Mouse (Mus musculus) heart, adult 9 months (tissue): ENCODE data around the gene Snx25.
"Not testable (repeated sequence)": the region's sequence is repeated elsewhere in the genome, so short reads cannot be mapped to it uniquely, and the experiment has no call there.

ENCODE experiments used
- DNase-seq, 2 experiments: peaks; one replicate each; pipeline ENCODE4 v3.0.0; 2022; ENCODE audit warnings: low spot score in 2 of 2

The Snx25 gene

DNA sequence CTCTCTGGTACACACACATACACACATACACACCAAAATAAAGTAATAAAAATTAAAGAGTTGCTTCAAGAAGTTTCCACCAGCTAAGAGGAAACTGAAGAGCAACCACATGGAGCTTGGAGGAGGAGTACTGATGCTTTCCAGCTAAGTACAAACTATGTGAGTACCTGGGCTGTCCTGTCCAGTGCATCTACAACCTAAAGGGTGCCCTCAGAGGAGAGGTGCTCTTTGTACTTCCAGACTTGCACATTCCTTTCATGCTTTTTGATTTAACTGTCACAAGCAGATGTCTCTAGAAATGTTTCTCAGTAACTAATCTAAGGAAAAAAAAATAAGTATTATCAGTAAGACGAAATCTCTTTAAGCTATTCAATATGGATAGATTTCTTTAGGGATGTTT is 14.6 kb downstream of the Snx25 start:
- DNase-seq = no peak

DNA sequence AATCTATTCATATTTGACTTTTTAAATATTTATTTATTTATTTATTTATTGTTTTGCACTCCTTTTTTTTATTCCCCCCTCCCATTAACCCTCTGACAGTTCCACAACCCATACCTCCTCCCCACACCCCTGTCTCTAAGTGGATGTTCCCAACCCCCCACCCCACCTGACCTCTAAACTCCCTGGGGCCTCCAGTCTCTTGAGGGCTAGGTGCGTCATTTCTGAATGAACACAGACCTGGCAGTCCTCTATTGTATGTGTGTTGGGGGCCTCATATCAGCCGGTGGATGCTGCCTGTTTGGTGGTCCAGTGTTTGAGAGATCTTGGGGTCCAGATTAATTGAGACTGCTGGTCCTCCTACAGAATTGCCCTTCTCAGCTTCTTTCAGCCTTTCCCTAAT is 16.4 kb downstream of the Snx25 start:
- not testable (repeated sequence) for DNase-seq

- DNase-seq = no peak
Measured at GRCm38 (mm10) chr8:46130426-46130825, 21.5 kb downstream of the Snx25 start.

DNA sequence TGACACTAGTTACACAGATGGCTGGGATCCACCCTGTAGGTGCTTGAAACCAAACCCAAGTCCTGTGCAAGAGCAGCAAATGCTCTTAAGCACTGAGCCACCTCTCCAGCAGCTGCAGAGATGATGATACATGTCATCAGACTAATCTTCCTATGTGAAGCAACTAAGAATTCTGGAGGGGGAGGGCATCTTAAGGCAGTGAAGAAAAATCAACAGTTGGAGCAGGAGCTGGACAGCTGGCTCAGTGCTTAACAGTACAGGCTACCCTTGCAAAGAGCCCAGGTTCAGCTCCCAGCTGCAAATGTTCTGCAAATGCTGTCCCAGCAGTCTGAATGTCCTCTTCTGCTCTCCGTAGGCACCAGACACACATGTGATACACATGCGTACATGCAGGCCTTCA is 29.5 kb downstream of the Snx25 start:
- no peak for DNase-seq

DNA sequence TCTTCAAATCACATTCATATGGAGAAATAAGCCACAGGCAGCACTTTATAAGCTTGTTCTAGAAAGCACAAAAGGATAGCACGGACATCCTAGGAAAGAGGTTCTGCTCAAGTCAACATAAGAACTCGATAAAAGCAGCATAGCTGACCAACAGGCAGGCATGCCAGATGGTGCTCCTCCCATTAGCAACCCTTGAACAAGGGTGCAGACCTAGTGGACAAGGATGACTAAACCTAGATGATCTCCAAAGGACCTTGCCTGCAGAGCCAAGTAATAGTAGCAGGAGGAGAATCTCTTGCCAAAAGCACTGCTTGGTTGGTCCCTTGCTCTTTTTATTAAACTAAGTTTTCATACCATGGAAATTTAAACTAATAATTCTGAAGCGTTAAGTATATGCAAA is 32.8 kb downstream of the Snx25 start:
- no peak for DNase-seq

GRCm38 (mm10) chr8:46117172-46117571 is 34.8 kb downstream of the Snx25 start:
- DNase-seq = no peak

- peak in 1 of 2 experiments; percentile 16 for DNase-seq
Measured at GRCm38 (mm10) chr8:46113421-46114170, 38.4 kb downstream of the Snx25 start.

- no peak for DNase-seq
Measured at GRCm38 (mm10) chr8:46107690-46108089, 44.3 kb downstream of the Snx25 start.

DNA sequence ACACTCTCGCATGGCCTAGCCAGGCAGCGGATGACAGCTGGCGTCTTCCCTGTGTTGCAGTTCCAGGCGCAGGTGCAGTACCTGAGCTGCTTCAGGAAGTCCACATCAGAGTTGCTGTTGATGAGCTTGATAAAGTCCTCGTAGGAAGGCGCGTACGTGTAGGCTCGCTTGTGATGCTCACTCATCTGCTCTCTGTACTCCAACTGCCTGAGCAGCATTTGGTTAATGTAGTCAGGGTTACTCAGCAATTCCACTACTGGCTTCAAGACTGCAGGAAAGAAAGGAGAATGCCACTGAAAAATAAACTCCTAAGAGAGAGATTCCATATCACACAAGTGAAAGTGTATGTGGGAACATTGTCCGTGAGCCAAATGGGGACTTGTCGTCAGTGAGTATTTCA is 48.5 kb downstream of the Snx25 start:
- no peak for DNase-seq

GRCm38 (mm10) chr8:46092667-46093360 is 59.1 kb downstream of the Snx25 start:
- peak; percentile 15 to 31 for DNase-seq

GRCm38 (mm10) chr8:46083141-46083540 is 68.8 kb downstream of the Snx25 start:
- no peak for DNase-seq

GRCm38 (mm10) chr8:46081030-46081429 is 70.9 kb downstream of the Snx25 start:
- DNase-seq = no peak

- no peak for DNase-seq
Measured at GRCm38 (mm10) chr8:46078866-46079265, 73.1 kb downstream of the Snx25 start.

DNA sequence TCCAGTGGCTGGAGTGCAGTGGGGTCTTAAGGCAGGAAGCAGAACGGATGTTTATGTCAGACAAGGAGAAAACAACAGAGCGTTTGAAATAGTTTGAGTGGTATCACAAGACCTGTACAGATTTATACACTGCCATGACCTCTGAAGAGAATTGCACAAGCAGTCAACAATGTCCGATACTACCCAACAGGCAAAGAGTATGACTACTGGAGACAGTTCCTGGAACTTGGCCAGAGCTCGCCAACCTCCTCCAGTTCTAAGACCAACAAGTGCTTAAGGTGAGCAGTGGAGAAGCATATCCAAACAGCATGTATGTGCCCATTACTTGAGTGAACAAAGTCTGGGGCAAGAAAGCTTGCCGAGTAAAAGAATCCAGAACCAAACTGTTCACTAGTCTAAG is 76.7 kb downstream of the Snx25 start:
- no peak for DNase-seq

DNA sequence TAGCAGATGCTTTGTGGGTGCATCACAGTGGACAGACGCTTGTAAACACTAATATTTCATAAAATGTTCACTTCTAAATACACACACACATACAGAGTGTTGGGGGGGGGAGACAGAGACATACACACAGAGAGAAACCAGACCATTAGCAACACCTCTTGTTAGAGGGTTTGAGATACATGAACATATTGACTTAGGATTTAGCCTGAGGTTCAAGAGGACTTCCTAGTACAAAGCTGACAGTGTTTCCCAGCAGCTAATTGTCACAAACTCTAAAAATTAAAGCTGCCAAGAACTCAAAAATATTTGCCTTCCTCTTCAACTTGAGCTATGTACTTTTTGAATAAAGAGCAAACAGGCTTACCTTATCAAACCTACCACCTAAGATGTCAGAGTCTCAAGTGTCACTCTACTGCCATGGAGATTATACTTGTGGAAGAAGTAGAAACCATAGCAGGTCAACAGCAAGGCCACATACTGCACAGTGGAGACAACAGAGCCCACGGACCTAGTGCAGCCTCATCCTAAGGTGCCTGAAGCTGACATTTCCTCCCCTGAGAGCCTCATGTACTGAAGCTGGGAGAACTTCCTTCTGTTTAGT is 78.3 kb downstream of the Snx25 start:
- no peak for DNase-seq

DNA sequence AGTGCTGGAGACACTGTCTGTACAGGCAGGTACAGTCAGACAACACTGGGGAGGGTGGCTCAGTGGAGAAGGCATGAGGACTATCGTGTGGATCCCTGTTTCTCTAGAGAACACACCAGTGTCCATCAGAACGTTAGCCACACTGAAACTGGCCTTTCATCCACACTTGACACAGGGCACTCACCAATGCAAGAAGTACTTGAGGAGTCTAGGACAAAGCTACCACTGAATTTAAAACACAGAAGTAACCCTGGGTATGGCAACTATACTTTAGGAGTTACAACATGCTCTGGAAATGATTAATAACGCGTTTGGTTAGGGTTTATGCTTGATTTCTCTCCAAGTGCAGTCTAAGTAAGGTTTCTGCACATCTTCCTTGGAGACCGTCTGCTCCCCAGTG is 79.2 kb downstream of the Snx25 start:
- DNase-seq = no peak

DNA sequence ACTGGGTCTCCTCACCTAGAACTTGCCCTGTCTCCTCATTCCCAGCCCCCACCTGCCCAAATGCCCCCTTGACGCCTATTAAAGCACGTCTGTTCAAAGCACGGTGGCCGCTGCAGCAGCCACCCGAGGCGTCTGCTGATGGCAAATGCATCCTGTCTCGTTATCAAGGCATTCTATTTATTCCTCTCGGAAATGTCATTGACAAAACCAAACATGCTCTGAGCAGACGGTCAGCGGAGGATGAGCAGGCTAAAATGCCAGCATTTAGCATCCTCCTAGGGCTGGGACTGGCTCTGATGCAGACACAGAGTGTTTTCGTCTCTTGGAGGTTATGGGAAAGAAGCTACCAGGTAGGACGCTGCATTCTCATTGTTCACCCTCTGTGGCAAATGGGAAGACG is 111.7 kb downstream of the Snx25 start:
- no peak for DNase-seq

DNA sequence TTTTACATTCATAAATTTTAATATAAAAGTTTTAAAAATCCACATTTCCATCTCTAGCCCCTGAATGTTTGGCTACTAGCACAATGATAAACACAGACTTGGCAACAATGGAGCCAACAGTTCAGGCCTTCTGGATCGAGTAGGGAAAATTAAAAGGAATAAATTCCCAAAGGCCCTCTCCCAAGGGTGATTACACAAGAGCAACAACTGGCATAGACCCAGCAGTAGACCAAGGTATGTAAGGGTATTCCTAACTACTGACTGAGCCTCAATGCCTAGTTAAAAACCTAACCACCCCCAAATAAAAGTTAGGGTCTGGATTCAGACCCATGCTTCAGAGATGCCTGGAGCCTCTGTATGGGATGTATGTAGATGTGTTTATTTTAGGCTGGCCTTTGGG is 112.3 kb downstream of the Snx25 start:
- peak in 1 of 2 experiments; percentile 29 for DNase-seq

DNA sequence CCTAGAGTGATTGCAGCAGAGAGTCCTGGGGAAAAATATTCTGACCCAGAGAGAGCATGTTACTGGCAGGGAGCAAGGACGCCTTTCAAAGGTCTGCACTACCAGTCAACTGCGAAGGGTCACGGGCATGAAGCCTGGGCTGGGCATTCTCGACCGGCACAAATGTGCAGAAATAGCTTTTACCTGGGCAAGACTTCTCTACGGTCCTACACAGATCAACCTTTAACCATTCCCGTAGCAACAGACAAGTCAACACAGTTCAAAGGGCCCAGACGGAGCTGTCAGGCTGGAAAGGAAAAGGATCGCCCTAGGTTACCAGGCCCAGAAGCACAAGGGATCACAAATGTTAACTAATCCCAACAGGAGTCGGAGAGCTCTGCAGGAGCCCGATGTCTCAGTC is 115.7 kb downstream of the Snx25 start:
- DNase-seq = no peak

GRCm38 (mm10) chr8:46024392-46024791 is 127.6 kb downstream of the Snx25 start:
- DNase-seq = no peak

- DNase-seq = no peak
Measured at GRCm38 (mm10) chr8:46022758-46023157, 129.2 kb downstream of the Snx25 start.

GRCm38 (mm10) chr8:46022203-46022602 is 129.8 kb downstream of the Snx25 start:
- DNase-seq = peak; percentile 40 to 68
